Mouse (Mus musculus) forebrain, embryonic 13.5 days (tissue): ENCODE data around the gene Ciao2a. TPM values are rescaled to one million over a fixed set of nuclear protein-coding genes. Genes with fewer than 3 reads are reported as not detected.

Source experiments
- ATAC-seq: fragments of 200-750 bp; cut with Nextera tagmentation; 2 replicates; pipeline ENCODE4 v1.8.0; 2017
- H3K27ac ChIP-seq: fragments of 300-500 bp; sonication (generic); 2 replicates; pipeline ENCODE4 v1.5.1; 2015; ENCODE audit warnings: inconsistent platforms, mild to moderate bottlenecking, moderate library complexity
- H3K27me3 ChIP-seq: fragments of 300-500 bp; sonication (generic); 2 replicates; pipeline ENCODE4 v1.6.1; 2015; ENCODE audit warnings: mild to moderate bottlenecking, inconsistent platforms
- H3K36me3 ChIP-seq: fragments of 300-500 bp; sonication (generic); 2 replicates; pipeline ENCODE4 v1.6.1; 2015; ENCODE audit warnings: mild to moderate bottlenecking, inconsistent platforms; ENCODE audit not compliant: poor library complexity, severe bottlenecking
- H3K4me1 ChIP-seq: fragments of 300-500 bp; sonication (generic); 2 replicates; pipeline ENCODE4 v1.6.1; 2015; ENCODE audit warnings: inconsistent platforms
- H3K4me2 ChIP-seq: fragments of 300-500 bp; sonication (generic); 2 replicates; pipeline ENCODE4 v1.6.1; 2015; ENCODE audit warnings: inconsistent platforms, mild to moderate bottlenecking, moderate library complexity
- H3K4me3 ChIP-seq: fragments of 300-500 bp; sonication (generic); 2 replicates; pipeline ENCODE4 v1.5.1; 2015; ENCODE audit warnings: mild to moderate bottlenecking, inconsistent platforms
- H3K9ac ChIP-seq: fragments of 300-500 bp; sonication (generic); 2 replicates; pipeline ENCODE4 v1.6.1; 2015; ENCODE audit warnings: mild to moderate bottlenecking, inconsistent platforms
- H3K9me3 ChIP-seq: fragments of 300-500 bp; sonication (generic); replicated peaks from 2 replicates; pipeline ENCODE4 v1.6.1; 2016; ENCODE audit warnings: inconsistent platforms
- WGBS: fragments of 180-500 bp; shearing (Covaris S2); methylation state at CpG from one replicate; pipeline ENCODE4 v1.1.7; 2015; 5-methylcytosine and 5-hydroxymethylcytosine counted together
- polyA plus RNA-seq: library from polyadenylated mRNA; unstranded; fragments of >200 nt; fragmentation: Nextera tagmentation; extraction: Ambion mirVana; gene quantifications from 2 replicates; pipeline ENCODE4 v1.2.1, GENCODE M21; 2015

The Ciao2a gene
- polyA plus RNA-seq, 1 experiment from 2014 or later, result 139 TPM

DNA sequence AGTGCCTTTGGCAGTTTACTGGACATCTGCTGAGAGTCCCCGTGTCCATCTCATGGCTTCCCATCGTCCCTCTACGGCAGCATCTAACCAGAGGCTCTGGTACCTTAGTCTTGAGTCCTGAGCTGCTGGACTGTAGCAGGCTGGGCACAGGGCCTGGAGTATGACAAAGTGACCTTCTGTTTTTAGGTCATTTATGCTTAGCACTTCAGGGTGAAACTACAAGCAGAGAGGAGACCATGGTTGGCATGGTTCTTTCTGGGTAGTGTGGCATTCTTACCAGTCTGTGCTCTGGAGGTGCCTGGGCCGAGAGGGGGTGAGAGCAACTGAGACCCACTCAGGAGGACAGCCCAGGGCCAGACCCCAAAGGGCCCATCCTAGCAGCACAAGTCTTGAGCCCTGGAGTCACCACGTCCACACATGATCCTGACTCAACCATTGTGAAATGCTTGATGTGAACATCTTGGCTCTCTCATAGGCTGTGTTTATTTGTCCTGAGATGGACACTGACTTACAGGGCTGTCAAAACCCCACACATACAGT, 47.0 kb downstream of the Ciao2a start:
- Histone ChIP-seq H3K9ac (no peak overlapping the region), H3K9me3 (no peaks in the 10 kb centered on the region), H3K4me3 (no peak overlapping the region), H3K27me3 (no peaks in the 10 kb centered on the region), H3K27ac (no peak overlapping the region), H3K36me3 (no peaks in the 10 kb centered on the region), H3K4me1 (peaks cover 18% of the 10 kb centered on the region), H3K4me2 (no peak overlapping the region)
- 96% methylated on average over 5 of the region's 5 CpGs for WGBS
- no peak for ATAC-seq

- no peak overlapping the region for H3K4me3 ChIP-seq
- no peak overlapping the region for H3K4me2 ChIP-seq
- H3K9ac ChIP-seq, result no peak overlapping the region
- peaks cover 18% of the 10 kb centered on the region for H3K4me1 ChIP-seq
- no peaks in the 10 kb centered on the region for H3K27me3 ChIP-seq
- no peaks in the 10 kb centered on the region for H3K9me3 ChIP-seq
- ATAC-seq, result no peak
- 82% methylated on average over 3 of the region's 3 CpGs for WGBS
- no peak overlapping the region for H3K27ac ChIP-seq
- no peaks in the 10 kb centered on the region for H3K36me3 ChIP-seq
Observed at GRCm38 (mm10) chr9:66174985-66175384, 48.6 kb downstream of the Ciao2a start.

- Histone ChIP-seq H3K27me3 (no peaks in the 10 kb centered on the region), H3K27ac (no peak overlapping the region), H3K36me3 (no peaks in the 10 kb centered on the region), H3K4me3 (no peak overlapping the region), H3K4me2 (no peak overlapping the region), H3K9me3 (no peaks in the 10 kb centered on the region), H3K4me1 (no peaks in the 10 kb centered on the region), H3K9ac (no peak overlapping the region)
- ATAC-seq, result no peak
- WGBS, result 16% methylated on average over 1 of the region's 1 CpGs
Observed at GRCm38 (mm10) chr9:66177975-66178374, 51.6 kb downstream of the Ciao2a start.

- Histone ChIP-seq H3K4me3 (no peak overlapping the region), H3K4me2 (no peak overlapping the region), H3K27me3 (no peaks in the 10 kb centered on the region), H3K9me3 (no peaks in the 10 kb centered on the region), H3K27ac (no peak overlapping the region), H3K4me1 (no peaks in the 10 kb centered on the region), H3K36me3 (no peaks in the 10 kb centered on the region), H3K9ac (no peak overlapping the region)
- no peak for ATAC-seq
- 92% methylated on average over 6 of the region's 6 CpGs for WGBS
Observed at GRCm38 (mm10) chr9:66179795-66180194, 53.4 kb downstream of the Ciao2a start.

DNA sequence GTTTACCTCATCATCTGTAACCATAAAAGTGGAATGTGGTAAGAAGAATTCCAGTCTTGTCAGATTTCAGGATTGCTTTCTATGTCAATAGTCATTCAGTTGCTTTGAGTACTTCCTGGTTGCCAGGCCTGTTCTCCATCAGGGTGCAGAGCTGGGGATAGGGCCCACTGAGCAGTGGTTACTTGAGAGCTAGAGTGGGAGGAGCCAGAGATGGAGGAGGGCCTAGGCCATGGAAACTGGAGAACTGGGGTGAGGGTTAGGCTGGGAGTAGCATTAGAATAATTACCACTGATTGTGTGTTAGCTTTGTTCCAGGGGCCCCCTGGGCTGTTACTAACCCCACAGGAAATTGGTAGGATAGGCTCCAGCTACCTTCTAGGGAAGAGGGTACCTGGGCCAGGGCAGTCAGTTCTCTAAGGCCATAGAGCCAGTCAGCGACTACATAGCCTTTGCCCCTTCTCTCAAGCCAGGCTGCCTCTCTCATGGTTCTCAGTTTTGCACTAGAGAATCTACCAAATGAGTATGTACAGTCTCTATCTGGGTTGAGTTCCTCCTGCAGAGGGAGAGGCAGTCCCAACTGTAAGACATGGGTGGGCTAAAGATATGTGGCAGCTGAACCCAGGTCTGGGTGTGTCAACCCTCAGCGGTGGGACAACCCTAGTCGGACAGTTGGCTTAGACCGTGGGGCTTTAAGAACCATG, 54.9 kb downstream of the Ciao2a start:
- no peak for ATAC-seq
- Histone ChIP-seq H3K9me3 (no peaks in the 10 kb centered on the region), H3K27me3 (no peaks in the 10 kb centered on the region), H3K4me1 (peaks cover under 1% of the 10 kb centered on the region; the same call in 1 of the 2 replicates), H3K9ac (no peak overlapping the region), H3K36me3 (no peaks in the 10 kb centered on the region), H3K4me2 (no peak overlapping the region), H3K4me3 (no peak overlapping the region), H3K27ac (no peak overlapping the region)
- 81% methylated on average over 4 of the region's 4 CpGs for WGBS

GRCm38 (mm10) chr9:66181826-66182678, 55.6 kb downstream of the Ciao2a start:
- Histone ChIP-seq H3K9me3 (no peaks in the 10 kb centered on the region), H3K4me1 (peaks cover 6% of the 10 kb centered on the region; the same call in 1 of the 2 replicates), H3K36me3 (no peaks in the 10 kb centered on the region), H3K9ac (no peak overlapping the region), H3K4me3 (no peak overlapping the region), H3K4me2 (no peak overlapping the region), H3K27ac (no peak overlapping the region), H3K27me3 (no peaks in the 10 kb centered on the region)
- ATAC-seq, result no peak
- 73% methylated on average over 11 of the region's 11 CpGs for WGBS

- H3K36me3 ChIP-seq, result no peaks in the 10 kb centered on the region
- 83% methylated on average over 3 of the region's 3 CpGs for WGBS
- H3K27ac ChIP-seq, result no peak overlapping the region
- H3K4me1 ChIP-seq, result peaks cover 6% of the 10 kb centered on the region; the same call in 1 of the 2 replicates
- H3K27me3 ChIP-seq, result no peaks in the 10 kb centered on the region
- H3K9me3 ChIP-seq, result no peaks in the 10 kb centered on the region
- no peak for ATAC-seq
- H3K4me2 ChIP-seq, result no peak overlapping the region
- no peak overlapping the region for H3K9ac ChIP-seq
- no peak overlapping the region for H3K4me3 ChIP-seq
Observed at GRCm38 (mm10) chr9:66182679-66182993, 56.2 kb downstream of the Ciao2a start.

GRCm38 (mm10) chr9:66183023-66183422, 56.6 kb downstream of the Ciao2a start:
- WGBS, result 85% methylated on average over 3 of the region's 3 CpGs

GRCm38 (mm10) chr9:66184572-66184971, 58.2 kb downstream of the Ciao2a start:
- Histone ChIP-seq H3K9me3 (no peaks in the 10 kb centered on the region), H3K4me3 (no peak overlapping the region), H3K36me3 (no peaks in the 10 kb centered on the region), H3K9ac (no peak overlapping the region), H3K4me1 (peaks cover 6% of the 10 kb centered on the region; the same call in 1 of the 2 replicates), H3K4me2 (no peak overlapping the region), H3K27me3 (no peaks in the 10 kb centered on the region), H3K27ac (no peak overlapping the region)
- WGBS, result 71% methylated on average over 5 of the region's 5 CpGs
- no peak for ATAC-seq

More at GRCm38 (mm10) chr9:66183023-66183422, 56.6 kb downstream of the Ciao2a start:
- Histone ChIP-seq H3K4me1 (peaks cover 6% of the 10 kb centered on the region; the same call in 1 of the 2 replicates), H3K36me3 (no peaks in the 10 kb centered on the region), H3K9me3 (no peaks in the 10 kb centered on the region), H3K4me3 (no peak overlapping the region), H3K27me3 (no peaks in the 10 kb centered on the region), H3K4me2 (no peak overlapping the region), H3K27ac (no peak overlapping the region), H3K9ac (no peak overlapping the region)
- ATAC-seq, result no peak

DNA sequence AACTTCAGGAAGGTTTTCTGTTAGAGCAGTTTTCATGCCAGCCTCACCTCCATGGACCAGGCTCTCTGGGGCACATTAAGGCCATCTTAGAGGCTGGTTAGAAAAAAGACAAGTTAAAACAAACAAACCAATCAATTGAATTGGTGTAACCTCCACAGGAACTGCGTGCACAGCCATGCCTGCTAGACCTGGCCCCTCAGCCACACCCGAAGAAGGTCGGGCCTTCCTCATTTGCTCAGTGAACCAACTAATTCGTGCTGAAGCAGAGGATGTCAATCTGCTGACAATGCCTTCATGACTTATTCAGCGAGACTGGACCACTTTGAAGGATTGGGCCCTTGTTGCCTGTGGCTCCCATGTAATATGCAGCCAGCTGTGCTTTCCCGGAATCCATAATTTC, 60.0 kb downstream of the Ciao2a start:
- no peak overlapping the region for H3K4me2 ChIP-seq
- H3K9me3 ChIP-seq, result no peaks in the 10 kb centered on the region
- no peaks in the 10 kb centered on the region for H3K27me3 ChIP-seq
- H3K4me1 ChIP-seq, result peaks cover 6% of the 10 kb centered on the region; the same call in 1 of the 2 replicates
- H3K4me3 ChIP-seq, result no peak overlapping the region
- H3K27ac ChIP-seq, result no peak overlapping the region
- 7% methylated on average over 6 of the region's 6 CpGs for WGBS
- no peak overlapping the region for H3K9ac ChIP-seq
- H3K36me3 ChIP-seq, result no peaks in the 10 kb centered on the region
- no peak for ATAC-seq
